Mouse (Mus musculus) layer of hippocampus, adult 8-10 months (tissue): ENCODE measurements around the gene Il6ra. TPM values are rescaled to one million over a fixed set of nuclear protein-coding genes. Genes with fewer than 3 reads are reported as not detected.

Source experiments
- DNase-seq, 2 experiments: peaks; one replicate each; pipeline ENCODE4 v3.0.0; 2022; ENCODE audit warnings: low spot score in 2 of 2
- total RNA-seq, 4 experiments: library from RNA; stranded (reverse); gene quantifications; 2 replicates each; pipeline ENCODE4 v1.2.4; 2022

The Il6ra gene
- total RNA-seq, 4 experiments from 2014 or later = 6.6 to 9.4 (median 8.1) TPM

- no peak for DNase-seq
Observed at GRCm38 (mm10) chr3:89853752-89854151, 59.2 kb downstream of the Il6ra start.

GRCm38 (mm10) chr3:89848083-89848482, 64.9 kb downstream of the Il6ra start:
- DNase-seq = no peak

GRCm38 (mm10) chr3:89847596-89847995, 65.4 kb downstream of the Il6ra start:
- no peak for DNase-seq

- no peak for DNase-seq
Observed at GRCm38 (mm10) chr3:89847126-89847525, 65.9 kb downstream of the Il6ra start.

- no peak for DNase-seq
Observed at GRCm38 (mm10) chr3:89845814-89846213, 67.2 kb downstream of the Il6ra start.

GRCm38 (mm10) chr3:89843148-89843547, 69.8 kb downstream of the Il6ra start:
- no peak for DNase-seq

- DNase-seq = no peak
Observed at GRCm38 (mm10) chr3:89842258-89842657, 70.7 kb downstream of the Il6ra start.

- DNase-seq = no peak
Observed at GRCm38 (mm10) chr3:89835362-89835761, 77.6 kb downstream of the Il6ra start.

- no peak for DNase-seq
Observed at GRCm38 (mm10) chr3:89830815-89831591, 82.0 kb downstream of the Il6ra start, which contains the start of gene She. She (plus strand) TSS chr3:89831370.

GRCm38 (mm10) chr3:89826295-89826694, 86.7 kb downstream of the Il6ra start:
- DNase-seq = no peak

GRCm38 (mm10) chr3:89823594-89823993, 89.4 kb downstream of the Il6ra start:
- DNase-seq = no peak

GRCm38 (mm10) chr3:89821548-89822480, 91.2 kb downstream of the Il6ra start:
- DNase-seq = no peak

- DNase-seq = no peak
Observed at GRCm38 (mm10) chr3:89821096-89821513, 91.9 kb downstream of the Il6ra start.

- no peak for DNase-seq
Observed at GRCm38 (mm10) chr3:89820311-89821095, 92.5 kb downstream of the Il6ra start.

- DNase-seq = no peak
Observed at GRCm38 (mm10) chr3:89819897-89820296, 93.1 kb downstream of the Il6ra start.

GRCm38 (mm10) chr3:89818605-89819004, 94.4 kb downstream of the Il6ra start:
- no peak for DNase-seq

GRCm38 (mm10) chr3:89817056-89817455, 95.9 kb downstream of the Il6ra start:
- no peak for DNase-seq
